Mouse (Mus musculus) cortical plate, adult 2 months (tissue): ENCODE results near the gene Gnaq.

Source experiments
- CTCF ChIP-seq: fragments of 200-500 bp; IDR thresholded peaks from 2 replicates; pipeline ENCODE4 v1.5.1; 2011; ENCODE audit warnings: mild to moderate bottlenecking, control low read depth, low read length; ENCODE audit not compliant: insufficient read depth; ENCODE audit errors: extremely low read depth
- POLR2A ChIP-seq: fragments of 200-500 bp; IDR thresholded peaks from 2 replicates; pipeline ENCODE4 v1.6.1; 2011; ENCODE audit warnings: mild to moderate bottlenecking, low read length, control low read depth; ENCODE audit not compliant: insufficient read depth; ENCODE audit errors: extremely low read depth

GRCm38 (mm10) chr19:16132791-16132864 is at the start of gene Gnaq:
- TF ChIP-seq CTCF (no peak), POLR2A (no peak)
